20 mouse cellular contexts compared by ENCODE assay signal in genomic region chr9:59016060-59016719, GRCm38 (mm10). TPM values are rescaled to one million over a fixed set of nuclear protein-coding genes. Genes with fewer than 3 reads are reported as not detected.
"Had no signal": no experiment of that assay in that cellular context is flagged by ENCODE, and none has a peak within 500 bp of the region (broad histone marks: within the 10 kb centered on the region; RNA-seq: fewer than 3 reads in every experiment).

No protein-coding gene starts in this region.

- H3K4me1 ChIP-seq: intestine, embryonic 15.5 days; liver, embryonic 13.5 days had no signal

- H3K27ac ChIP-seq: intestine, embryonic 15.5 days; kidney, embryonic 15.5 days; limb, embryonic 10.5 days; limb, embryonic 13.5 days; liver, embryonic 13.5 days had no signal

- ATAC-seq: hindbrain, embryonic 16.5 days; intestine, embryonic 15.5 days had no signal

- H3K9me3 ChIP-seq: intestine, embryonic 15.5 days; kidney, embryonic 15.5 days; limb, embryonic 10.5 days; limb, embryonic 13.5 days; liver, embryonic 13.5 days had no signal

- DNase-seq: kidney, adult 11 months; kidney, adult 8-10 months; kidney, postnatal 14 days; kidney, postnatal 4 days; liver; liver, embryonic 13.5 days; midbrain, embryonic 14.5 days; right cerebral cortex, adult 18-20 months; right cerebral cortex, postnatal 14 days; spleen, adult 18-20 months; thymus, adult 18-20 months; thymus, postnatal 36 days had no signal

- H3K36me3 ChIP-seq: intestine, embryonic 15.5 days; kidney, embryonic 15.5 days; limb, embryonic 10.5 days; limb, embryonic 13.5 days; liver, embryonic 13.5 days had no signal

- H3K27me3 ChIP-seq: intestine, embryonic 15.5 days; kidney, embryonic 15.5 days; limb, embryonic 13.5 days; liver, embryonic 13.5 days had no signal

- H3K4me2 ChIP-seq: intestine, embryonic 15.5 days; kidney, embryonic 15.5 days; limb, embryonic 13.5 days; liver, embryonic 13.5 days; midbrain, embryonic 11.5 days had no signal

- H3K9ac ChIP-seq: intestine, embryonic 15.5 days; kidney, embryonic 15.5 days; limb, embryonic 13.5 days; liver, embryonic 13.5 days had no signal

- H3K4me3 ChIP-seq: intestine, embryonic 15.5 days; kidney, embryonic 15.5 days; limb, embryonic 10.5 days; limb, embryonic 13.5 days; liver, embryonic 13.5 days had no signal

RNA-seq across cellular contexts. Expression of gene Neo1, which starts 20.1 kb away (rescaled TPM):
- total RNA-seq: megakaryocyte progenitor cell, adult 5-6 weeks; megakaryocyte-erythroid progenitor cell, adult 5-6 weeks had no signal
